Mouse (Mus musculus) bone marrow macrophage, adult 2 months (primary cell): ENCODE results near the gene Fbxl17.

Source experiments
- CTCF ChIP-seq: IDR thresholded peaks from 2 replicates; pipeline ENCODE4 v1.5.1; 2012; ENCODE audit warnings: low read depth, mild to moderate bottlenecking, low read length, moderate library complexity
- POLR2A ChIP-seq: IDR thresholded peaks from 2 replicates; pipeline ENCODE4 v1.6.1; 2012; ENCODE audit warnings: mild to moderate bottlenecking, low read depth, low read length, borderline replicate concordance

GRCm38 (mm10) chr17:63229111-63229510, 270.7 kb downstream of the Fbxl17 start:
- TF ChIP-seq POLR2A: no peak
- TF ChIP-seq CTCF: no peak
